Mouse (Mus musculus) NIH3T3 (cell line): ENCODE measurements at regions not wholly inside any gene's neighbourhood (a gene's known extent, or its start where the extent isn't known, plus 50 kb on each side); places are given as distances from the start of the nearest gene placed in this dataset.

ENCODE experiments used
- DNase-seq: peaks from one replicate; pipeline ENCODE4 v3.0.0-alpha.2; 2012; ENCODE audit warnings: low read depth

DNA sequence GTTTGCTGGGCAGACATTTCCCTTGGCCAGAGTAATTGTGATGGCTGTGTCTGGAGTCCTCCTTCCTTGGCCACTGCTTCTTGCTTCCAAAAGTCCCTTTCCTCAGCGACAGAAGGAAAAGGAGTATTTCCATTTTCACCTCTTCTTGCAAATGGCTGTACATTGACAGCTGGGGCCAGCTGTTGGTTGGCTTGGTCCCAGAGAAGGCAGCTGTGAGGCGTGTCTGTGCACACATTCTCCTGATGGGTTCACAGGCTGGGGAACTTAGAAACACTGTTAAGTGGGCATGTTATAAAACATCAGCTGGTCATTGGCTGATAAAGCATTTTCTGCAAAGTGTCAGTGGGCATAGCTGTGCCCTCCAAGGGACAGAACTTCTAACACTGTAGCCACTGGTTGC is 290.4 kb upstream of the Trpc7 start:
- DNase-seq, result no peak

DNA sequence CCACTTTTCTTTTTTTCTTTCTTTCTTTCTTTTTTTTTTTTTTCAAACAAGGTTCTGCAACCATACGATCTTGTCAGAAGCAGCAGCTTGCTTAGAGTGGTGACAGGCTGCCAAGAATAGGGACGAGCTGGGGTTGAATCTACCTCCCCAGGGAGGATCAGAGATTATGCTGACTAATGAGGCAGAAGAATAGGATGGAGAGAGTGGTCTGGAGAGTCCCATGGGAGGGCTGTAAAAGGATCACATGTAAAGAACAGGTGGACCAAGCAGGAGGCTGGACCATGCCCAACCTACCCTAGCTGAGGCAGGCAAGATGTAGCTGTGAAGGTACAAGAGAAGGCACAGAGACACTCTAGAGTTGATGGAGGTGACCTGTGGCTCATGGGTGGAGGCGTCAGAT is 274.4 kb upstream of the Trpc7 start:
- DNase-seq, result no peak

DNA sequence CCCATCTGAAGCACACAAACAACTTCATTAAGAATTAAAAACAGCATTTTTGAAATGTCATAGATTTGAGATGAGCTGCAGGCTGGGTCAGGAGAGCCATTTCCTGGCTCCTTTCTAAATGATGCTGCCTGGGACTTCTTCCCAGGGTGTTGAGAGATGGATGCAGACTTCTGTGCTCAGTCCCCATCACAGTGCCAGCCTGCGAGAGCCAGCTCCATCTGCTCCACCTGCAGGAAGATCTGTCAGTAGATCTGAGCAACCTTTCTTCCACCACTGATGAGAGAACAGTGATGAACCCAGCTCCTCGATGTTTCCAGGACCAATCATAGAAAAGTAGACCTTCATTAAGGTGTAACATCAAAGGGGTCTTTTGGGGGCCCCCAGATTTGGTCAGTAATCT is 273.8 kb upstream of the Trpc7 start:
- DNase-seq, result no peak

DNA sequence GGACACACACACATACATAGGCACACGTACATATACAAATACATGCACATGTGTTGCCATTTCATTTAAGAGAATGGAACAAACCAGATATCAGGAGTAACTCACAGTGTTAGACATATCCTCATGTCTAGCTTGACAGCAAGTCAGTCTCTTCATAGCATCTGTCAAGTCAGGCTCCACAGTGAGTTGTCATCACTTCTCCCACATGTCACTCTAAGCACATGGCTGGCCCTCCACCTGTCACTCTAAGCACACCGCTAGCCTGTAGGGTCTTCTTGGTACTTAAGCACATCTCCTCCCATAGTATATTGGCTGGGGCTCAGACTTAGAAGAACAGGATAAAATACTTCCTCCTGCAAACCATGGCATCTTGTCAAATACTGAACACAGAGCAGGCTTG is 269.6 kb upstream of the Trpc7 start:
- DNase-seq, result no peak

DNA sequence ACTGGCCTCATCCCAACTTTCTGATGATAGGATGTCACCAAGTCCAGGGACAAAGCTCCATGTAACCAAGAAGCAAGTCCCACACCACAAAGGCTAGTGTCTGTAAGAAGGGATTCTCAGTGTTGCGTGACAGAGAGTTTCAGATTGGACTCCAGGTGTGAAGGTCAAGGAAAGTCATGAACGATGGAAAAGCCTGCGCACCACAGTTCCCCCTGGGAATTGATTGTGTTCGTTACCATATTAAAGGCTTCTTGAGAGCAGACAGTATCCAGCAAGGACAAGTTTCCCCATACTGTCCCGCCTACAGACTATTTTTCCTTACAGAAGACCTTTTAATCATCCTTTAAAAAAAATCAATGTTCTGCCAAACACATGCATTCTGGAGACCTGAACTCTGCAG is 257.0 kb upstream of the Trpc7 start:
- no peak for DNase-seq

DNA sequence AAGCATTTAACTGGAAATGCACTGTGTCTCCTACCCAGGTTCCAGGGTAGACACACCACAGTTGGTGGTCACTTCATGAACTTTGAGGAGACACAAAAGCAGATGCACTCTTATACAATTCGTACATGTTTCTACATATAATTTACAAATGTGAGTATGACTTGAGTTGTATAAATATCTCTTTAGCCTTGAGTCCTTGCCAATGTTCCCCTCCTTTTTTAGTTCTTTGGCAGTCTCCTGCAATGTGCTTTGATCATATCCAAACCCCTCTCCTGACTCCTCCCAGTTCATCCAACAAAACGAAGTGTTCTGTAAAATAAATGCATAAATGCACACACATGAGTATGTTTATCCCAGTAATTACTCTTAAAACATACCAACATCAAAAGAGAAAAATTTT is 251.8 kb upstream of the Trpc7 start:
- no peak for DNase-seq

DNA sequence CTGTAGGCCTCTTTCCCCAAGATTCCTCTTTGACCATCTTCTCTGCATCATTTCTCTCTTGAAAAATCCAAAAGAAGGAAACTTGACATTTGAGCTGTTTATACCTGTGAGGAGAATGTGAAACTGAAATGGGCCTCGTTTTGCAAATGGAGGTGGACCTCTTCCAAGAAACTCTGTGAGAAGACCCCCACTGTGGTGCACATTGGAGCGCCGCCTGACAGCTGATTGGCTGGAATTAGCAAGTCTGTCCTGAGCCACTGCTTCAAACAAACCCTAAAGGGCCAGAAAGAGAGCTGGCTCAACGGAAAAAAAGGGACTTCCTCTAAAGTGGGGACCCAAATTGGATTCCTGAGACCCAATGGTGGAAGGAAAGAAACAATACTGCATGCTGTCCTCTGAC is 250.9 kb upstream of the Trpc7 start:
- no peak for DNase-seq

DNA sequence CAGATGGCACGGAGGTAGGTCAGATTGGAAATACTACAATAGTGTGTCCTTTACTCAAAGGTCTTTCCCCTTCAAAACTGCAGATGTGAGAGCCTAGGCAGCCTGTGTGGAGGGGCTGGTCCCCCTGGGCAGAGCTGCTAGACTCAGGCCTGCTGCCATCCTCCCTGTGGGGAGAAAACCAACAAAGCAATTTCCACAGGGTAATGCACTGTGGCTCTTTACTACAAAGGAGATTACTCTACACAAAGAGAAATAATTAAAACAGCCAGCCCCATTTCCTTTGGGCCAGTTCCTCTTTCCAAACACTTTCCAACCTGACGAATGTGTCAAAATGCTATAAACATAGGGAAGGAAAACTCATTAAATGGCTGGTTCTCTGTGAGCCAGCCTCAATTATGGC is 250.0 kb upstream of the Trpc7 start:
- DNase-seq, result no peak

DNA sequence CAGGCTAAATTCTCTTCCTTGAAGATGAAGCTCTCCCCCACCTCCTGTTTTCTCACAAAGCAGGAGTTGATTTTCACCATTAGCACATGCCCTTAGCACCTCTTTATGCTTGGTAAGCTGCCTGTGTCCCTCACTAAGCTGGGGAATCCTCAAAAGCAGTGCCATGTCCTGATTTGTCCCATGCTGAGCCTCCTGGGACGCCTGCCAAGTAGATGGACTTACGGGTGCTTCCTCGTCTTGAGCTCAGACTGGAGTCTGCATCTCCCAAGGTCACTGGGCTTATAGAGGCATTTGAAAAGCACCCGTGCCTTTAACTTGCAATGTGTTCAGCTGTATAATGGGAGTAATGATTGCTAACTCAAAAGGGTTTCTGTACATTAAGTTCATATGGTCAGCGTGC is 247.1 kb upstream of the Trpc7 start:
- no peak for DNase-seq

DNA sequence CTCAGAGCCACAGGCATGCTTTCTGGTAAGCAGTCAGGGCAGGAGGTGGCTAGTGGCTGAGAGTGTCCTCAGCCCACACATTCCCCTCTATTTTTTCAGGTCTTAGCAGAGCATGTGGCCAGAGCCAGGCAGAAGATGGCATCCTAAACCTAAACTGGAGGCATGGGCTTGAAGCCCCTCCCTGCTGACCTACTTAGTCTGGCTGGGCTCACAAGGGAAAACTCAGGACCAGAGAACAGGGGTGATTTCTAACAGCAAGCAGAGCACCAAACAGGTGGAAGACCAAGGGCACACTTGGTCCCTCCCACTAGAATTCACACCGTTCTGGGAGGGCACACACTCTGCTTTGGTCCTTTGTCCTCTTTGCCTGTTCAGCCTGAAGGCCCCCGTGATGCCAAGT is 246.6 kb upstream of the Trpc7 start:
- DNase-seq, result no peak

DNA sequence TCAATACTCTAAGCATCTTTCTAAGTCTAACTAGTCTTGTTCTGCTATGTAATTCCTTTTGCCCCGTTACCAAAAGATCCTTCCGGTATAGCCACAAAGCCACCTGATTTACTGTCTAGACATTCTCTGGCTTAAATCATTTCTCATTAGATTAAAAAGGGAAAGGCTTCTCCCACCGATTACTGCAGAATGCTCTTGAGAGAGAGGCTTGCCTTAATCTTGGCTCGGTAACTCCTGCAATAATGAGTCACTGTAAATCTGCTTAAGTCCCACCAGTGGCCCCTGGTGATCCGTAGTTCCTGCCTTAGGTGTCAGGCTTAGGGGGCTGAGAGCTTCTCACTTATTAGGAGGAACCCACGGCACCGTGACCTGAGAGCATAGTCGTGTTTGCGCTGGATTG is 220.1 kb upstream of the Trpc7 start:
- no peak for DNase-seq

DNA sequence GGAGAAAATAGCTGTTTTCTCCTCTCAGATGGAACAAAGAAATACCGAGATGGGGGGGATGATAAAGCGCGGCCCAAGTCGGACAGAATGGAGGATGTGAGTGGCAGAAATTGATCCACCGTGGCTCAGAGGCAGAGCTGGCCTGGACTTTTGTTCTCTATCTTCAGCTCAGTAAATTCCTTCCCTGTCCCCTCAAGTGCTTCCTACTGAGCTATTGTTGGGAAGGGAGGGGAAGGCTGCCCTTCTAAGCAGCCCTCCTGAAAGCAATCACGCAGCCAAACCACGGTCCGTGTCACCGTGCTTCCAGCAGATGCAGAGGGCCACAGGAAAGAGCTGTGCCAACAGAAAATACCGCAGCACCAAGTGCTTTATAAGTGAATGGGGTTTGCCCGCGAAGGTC is 212.2 kb upstream of the Trpc7 start:
- no peak for DNase-seq

DNA sequence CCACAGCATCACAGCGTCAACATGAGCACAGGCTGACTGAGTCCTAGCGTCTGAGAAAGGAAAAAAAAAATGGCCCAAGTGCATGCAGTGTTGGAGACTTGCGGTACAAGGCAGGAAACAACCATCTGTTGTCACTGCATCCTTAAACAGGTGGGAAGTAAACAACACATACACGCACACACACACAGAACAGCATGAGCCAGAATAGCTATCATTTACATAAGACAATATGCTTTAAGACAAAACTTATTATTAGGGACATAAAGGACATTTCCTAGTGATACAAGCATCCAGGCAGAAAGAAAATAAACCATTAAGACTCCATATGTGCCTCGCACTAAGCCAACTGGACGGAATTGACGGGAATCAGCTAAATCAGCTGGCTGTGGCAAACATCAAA is 203.8 kb upstream of the Trpc7 start:
- DNase-seq, result no peak

DNA sequence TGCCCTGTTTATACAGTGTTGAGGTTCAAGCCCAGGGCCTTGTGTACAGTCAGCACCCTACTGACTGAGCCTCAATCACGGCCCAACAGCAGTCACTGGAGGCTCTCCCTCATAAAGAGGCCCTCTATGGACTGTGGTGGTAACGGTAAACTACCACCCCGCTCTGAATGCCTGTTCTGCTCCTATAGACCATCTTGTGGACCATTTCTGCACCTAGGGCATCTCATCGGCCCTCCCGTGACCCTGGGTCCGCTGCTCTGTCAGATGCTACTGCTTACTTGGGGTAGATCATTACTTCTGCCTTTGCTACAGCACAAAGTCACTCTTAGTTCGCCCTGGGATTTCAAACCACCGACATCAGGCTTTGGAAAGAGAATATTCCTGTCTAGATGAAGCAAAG is 196.1 kb upstream of the Trpc7 start:
- DNase-seq, result no peak

DNA sequence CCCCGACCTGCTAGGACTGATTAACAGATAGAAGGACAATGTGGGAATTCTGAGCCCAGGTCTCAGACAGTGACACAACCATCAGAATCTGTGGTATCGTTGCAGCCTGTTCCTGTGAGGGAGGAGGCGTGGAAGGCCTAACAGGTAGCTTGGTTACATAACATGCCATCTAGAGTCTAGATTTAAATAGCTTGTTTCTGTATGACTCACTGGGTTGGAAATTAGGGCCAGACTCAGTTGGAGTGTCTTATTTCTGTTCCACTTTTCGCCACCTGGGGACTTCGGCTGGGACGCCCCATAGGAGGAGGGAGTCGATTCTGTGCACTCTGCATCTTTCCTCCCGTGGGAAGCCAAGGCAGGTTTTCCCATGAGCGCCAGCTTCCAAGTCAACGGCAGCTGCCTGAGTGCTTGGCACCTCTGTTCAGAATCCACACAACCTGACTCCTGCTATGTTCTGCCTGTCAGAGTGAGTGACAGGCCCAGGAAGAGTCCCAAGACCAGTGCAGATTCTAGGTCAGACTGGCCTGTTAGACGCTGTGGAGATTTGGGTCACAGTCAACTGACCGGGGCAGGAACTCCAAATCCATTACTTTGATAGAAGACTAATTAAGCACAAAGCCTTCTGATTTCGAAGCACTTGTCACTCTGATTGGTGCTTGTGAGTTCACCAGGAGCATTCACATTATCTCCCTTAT is 193.7 kb upstream of the Trpc7 start:
- DNase-seq, result no peak

DNA sequence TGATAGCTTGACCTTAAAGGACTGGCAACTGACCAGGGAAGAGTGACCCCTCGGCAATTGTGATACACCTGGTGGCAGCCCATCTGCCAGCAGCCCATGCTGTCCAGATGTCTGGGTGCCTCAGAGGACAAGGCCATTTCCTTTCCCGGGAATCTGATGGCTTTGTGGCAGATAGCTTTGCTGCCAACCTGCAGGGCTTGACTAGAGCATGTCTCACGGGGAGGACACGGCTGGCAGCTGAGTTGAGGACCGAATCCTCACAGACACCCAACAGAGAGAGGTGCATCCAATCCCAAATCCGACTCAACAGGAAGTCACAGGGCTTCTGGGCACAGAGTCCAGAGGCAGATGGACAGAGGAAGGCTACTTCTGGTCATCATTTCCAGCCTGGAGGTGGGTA is 192.2 kb upstream of the Trpc7 start:
- no peak for DNase-seq

DNA sequence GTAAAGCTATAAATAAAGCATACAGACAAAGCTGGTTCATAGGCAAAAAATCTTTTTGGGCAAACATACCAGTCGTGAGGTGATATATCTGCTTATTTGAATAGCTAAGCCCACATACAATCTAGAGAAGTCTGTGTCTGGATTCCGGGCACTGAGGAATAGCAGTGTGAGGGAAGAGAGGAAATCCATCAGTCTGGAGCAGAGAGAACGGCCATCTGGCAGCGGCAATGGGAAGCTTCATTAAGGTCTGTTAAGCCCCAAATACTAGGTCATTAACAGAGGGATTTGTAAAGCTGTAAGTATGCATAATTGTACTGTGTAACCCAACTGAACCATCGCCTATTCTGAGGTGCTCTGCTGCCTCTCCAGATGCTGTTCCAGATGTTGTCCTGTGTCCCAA is 191.6 kb upstream of the Trpc7 start:
- DNase-seq, result no peak

DNA sequence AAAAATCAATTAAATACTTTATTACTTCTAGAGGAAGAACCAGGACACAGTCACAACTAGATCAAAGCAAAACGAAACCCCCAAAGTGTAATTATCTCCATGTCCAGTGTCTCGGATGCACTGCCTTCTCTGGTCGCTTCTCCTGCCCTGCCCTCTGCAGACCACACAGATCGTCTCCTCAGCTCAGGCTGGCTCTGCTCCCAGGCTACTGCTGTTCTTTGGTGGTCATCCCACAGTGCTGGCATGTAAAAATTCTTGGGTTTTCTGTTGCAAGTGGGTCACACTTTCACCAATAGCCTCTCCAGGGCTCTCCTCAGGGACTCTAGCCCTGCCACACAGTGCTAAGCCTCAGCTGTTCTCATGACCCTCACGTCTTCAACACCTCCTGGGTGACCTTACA is 188.0 kb upstream of the Trpc7 start:
- DNase-seq, result no peak

DNA sequence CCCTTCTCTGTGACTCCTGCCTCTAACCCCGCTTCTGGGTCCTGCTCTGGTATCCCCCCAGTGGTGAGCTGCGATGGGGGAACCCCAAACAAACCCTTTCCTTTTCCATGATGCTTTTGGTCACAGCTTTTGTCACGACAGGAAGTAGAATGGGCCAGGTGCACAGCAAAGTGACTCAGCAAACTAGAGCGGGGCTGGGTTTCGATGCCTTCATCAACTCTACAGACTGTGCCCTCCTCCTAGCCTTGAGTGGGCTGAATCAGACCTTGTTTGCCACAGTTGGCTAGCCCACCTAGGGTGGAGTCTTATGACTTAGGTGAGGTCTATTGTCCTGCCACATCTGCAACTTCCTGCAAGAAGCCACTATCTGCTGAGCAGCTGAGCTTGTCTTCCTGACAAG is 174.7 kb upstream of the Trpc7 start:
- DNase-seq, result no peak

DNA sequence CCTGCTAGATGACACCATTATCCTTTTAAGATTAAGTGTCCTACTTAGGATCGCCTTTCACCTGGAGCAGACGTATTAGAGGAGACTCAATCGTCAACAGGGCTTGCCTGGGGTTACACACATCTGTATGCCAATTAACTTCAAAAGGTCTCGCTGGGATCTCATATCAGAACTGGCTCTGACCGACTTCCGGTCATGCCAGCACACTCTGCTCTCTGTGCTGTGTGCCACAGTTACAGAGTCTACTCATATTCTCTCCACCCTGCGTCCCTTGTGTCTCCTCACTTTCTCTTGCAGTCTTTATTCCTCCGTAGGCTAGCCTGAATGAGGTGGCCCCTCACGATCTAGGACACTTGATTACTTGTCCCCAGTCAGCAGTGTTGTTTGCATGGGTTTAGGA is 165.9 kb upstream of the Trpc7 start:
- DNase-seq, result no peak

DNA sequence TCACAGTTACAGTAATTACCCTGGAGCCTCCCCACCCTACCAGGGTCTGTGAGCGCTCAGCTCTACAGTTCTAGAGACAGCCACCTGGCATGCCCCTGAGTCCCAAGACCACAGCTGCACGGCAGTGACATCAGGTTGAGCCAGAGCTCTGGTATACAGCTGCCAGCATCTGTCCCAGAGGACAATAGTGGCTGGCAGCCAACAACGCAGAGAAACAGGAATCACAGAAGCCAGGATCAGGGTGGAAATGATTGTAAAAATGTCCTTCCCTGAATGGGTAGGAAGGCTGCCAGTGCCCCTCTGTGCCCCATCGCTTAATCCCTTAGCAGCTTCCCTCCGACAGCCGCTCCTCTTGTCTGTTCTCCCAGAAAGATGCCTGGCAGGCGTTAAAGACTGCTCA is 165.3 kb upstream of the Trpc7 start:
- no peak for DNase-seq

DNA sequence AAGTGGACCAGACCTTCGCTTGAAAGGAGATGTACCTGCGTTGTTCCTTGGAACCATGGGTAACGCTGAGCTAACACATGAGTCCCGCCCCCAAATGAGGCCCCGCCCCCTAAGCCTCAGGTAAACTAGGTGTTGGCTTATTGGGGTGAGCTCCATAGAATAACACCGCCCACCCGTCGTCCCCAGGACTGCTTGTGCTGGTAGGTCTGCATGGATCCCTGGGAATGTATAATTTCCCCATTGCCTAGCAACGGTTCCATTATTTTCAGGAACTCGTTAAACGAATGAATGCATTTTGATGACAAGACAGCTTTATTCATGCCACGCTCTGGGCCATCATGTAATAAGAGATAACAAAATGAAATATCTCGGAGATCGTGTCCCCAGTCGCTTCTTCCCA is 161.0 kb upstream of the Trpc7 start:
- no peak for DNase-seq

DNA sequence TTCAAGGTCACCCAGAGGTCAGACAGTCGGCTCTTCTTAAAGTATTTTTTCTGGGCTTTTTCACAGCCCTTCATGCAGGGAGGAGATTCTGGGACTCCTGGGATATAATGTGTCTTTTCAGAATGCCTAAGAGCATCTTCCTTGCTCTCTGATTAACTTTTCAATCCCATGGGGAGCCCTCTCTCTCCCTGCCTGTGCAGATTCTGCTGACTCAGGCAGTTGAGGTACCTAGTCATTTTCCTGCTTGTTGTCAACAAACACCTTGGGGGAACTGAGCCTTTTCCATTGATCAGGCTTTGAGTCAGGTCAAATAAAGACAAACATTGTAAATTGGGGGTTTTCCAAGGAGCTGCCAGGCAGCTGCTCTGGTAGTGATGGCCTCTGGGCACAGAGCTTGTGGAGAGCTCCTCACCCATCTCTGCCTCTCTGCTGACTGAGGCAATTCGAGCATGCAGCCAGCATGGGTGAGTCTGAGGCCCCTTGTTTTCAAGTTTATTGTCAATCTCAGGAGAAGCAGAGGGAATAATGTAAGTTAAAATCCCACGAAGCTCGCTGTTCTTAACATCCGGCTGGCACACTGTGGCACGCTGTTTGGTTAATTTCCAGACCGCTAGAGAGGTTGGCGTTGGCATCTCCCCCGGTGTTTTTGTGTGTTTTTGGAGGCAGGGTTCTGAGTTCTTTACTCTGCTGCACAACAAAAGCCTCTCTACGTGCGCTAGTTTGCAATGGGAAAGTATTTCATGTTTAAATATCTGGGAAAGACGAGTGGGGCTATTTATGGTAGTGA is 159.8 kb upstream of the Trpc7 start:
- DNase-seq, result no peak

DNA sequence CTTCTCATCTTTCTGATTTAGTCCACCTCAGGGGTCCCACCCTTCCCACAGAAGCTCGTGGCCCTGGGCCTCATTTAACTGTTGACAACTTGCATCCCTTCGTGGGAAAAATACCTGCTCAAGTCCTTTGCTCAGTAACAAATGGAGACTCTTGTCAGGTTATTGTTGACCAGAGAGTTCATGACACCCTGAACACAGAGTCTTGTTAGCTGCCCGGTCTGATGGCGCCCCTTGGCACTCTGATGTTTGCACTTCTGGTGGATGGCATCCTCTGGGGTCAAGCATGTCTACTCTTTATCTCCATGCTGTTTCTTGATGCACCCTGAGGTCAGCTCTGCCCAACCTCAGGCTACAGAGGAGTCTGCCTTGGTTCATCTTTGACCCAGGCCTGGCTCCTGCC is 157.6 kb upstream of the Trpc7 start:
- DNase-seq, result no peak
